Mouse (Mus musculus) retina, postnatal 1 day (tissue): Measurements from ENCODE around the gene Nrcam.
A peak's percentile ranks its signal among the peaks of the same experiment; 100 is the strongest.
"Not testable (repeated sequence)": the region's sequence is repeated elsewhere in the genome, so short reads cannot be mapped to it uniquely, and the experiment has no call there.

Experiments
- DNase-seq: peaks from one replicate; pipeline ENCODE4 v3.0.0-alpha.2; 2012

Nrcam gene

GRCm38 (mm10) chr12:44328381-44329315 lies at the start of gene Nrcam:
Gene Nrcam (plus strand): TSS chr12:44328885.
- peak; percentile 91 for DNase-seq

GRCm38 (mm10) chr12:44280147-44280546 lies 48.5 kb upstream of the Nrcam start:
- not testable (repeated sequence) for DNase-seq

- no peak for DNase-seq
Measured at GRCm38 (mm10) chr12:44281534-44281933, 47.2 kb upstream of the Nrcam start.

GRCm38 (mm10) chr12:44283378-44283777 lies 45.3 kb upstream of the Nrcam start:
- no peak for DNase-seq

GRCm38 (mm10) chr12:44286992-44287391 lies 41.7 kb upstream of the Nrcam start:
- DNase-seq, result no peak

- DNase-seq, result peak; percentile 82
Measured at GRCm38 (mm10) chr12:44292281-44292680, 36.4 kb upstream of the Nrcam start.

- no peak for DNase-seq
Measured at GRCm38 (mm10) chr12:44300793-44301192, 27.9 kb upstream of the Nrcam start.

- DNase-seq, result no peak
Measured at GRCm38 (mm10) chr12:44304012-44304411, 24.7 kb upstream of the Nrcam start.

GRCm38 (mm10) chr12:44304869-44305268 lies 23.8 kb upstream of the Nrcam start:
- DNase-seq, result peak; percentile 36

- DNase-seq, result no peak
Measured at GRCm38 (mm10) chr12:44308221-44308620, 20.5 kb upstream of the Nrcam start.

- no peak for DNase-seq
Measured at GRCm38 (mm10) chr12:44315212-44315611, 13.5 kb upstream of the Nrcam start.

- DNase-seq, result no peak
Measured at GRCm38 (mm10) chr12:44325091-44325490, 3.6 kb upstream of the Nrcam start.

GRCm38 (mm10) chr12:44327452-44327851 lies 1.2 kb upstream of the Nrcam start:
- peak; percentile 64 for DNase-seq

GRCm38 (mm10) chr12:44329316-44330215 lies 881 bp downstream of the Nrcam start:
- peak; percentile 82 for DNase-seq

- DNase-seq, result peak; percentile 67
Measured at GRCm38 (mm10) chr12:44330216-44330719, 1.6 kb downstream of the Nrcam start.

- DNase-seq, result peak; percentile 71
Measured at GRCm38 (mm10) chr12:44337136-44337640, 8.5 kb downstream of the Nrcam start.

GRCm38 (mm10) chr12:44338195-44338622 lies 9.5 kb downstream of the Nrcam start:
- peak; percentile 94 for DNase-seq

- peak; percentile 34 for DNase-seq
Measured at GRCm38 (mm10) chr12:44344075-44344474, 15.4 kb downstream of the Nrcam start.

GRCm38 (mm10) chr12:44345251-44345650 lies 16.6 kb downstream of the Nrcam start:
- peak; percentile 51 for DNase-seq

- peak; percentile 35 for DNase-seq
Measured at GRCm38 (mm10) chr12:44346143-44346542, 17.5 kb downstream of the Nrcam start.

- no peak for DNase-seq
Measured at GRCm38 (mm10) chr12:44355116-44355515, 26.4 kb downstream of the Nrcam start.

- DNase-seq, result no peak
Measured at GRCm38 (mm10) chr12:44357460-44357859, 28.8 kb downstream of the Nrcam start.

GRCm38 (mm10) chr12:44357881-44358280 lies 29.2 kb downstream of the Nrcam start:
- DNase-seq, result no peak
